Mouse (Mus musculus): ENCODE results near the gene Magi3.
A peak's percentile ranks its signal among the peaks of the same experiment; 100 is the strongest.

The Magi3 gene

GRCm38 (mm10) chr3:104019453-104019852 is 200.7 kb downstream of the Magi3 start:
- peak in 1 of 2 experiments; percentile 10 for DNase-seq

DNA sequence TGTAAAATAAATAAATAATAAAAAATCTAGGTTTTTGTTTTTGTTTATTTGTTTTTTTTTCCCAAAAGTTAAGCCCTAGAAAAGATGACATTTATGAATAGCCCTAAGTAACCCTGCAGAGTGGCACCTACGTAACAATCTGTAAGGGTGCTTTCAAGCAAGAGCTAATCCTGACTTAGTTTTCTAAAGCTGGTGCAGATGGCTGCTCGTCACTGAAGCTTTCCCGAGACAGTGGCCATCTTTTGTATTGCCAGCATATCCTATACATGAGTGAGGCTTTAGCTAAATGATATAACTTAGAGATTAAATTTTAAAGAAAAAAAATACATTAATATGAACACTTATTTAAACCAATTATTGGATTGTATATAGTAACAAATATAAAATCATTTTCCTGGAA is 202.2 kb downstream of the Magi3 start:
- no peak for DNase-seq

DNA sequence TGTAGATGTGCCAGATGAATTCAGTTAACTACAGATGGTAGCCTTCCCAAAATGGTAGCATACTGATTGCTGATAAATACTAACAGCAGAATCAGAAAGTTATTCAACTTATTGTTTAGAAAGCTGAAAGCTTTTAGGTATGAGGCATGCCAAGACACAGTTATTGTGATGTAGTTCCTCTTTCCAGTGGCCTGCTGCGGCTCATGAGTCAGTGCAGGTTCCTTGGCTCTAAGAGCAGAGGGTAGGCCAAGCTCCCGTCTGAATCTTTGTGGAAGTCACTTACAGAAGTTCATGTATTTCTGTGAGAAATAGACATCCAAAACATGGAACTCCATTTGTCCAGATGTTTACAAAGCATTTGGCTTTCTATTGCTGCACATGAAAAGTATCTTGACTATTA is 208.2 kb downstream of the Magi3 start:
- DNase-seq: no peak

GRCm38 (mm10) chr3:104009924-104010662 is 210.1 kb downstream of the Magi3 start:
- DNase-seq: no peak

DNA sequence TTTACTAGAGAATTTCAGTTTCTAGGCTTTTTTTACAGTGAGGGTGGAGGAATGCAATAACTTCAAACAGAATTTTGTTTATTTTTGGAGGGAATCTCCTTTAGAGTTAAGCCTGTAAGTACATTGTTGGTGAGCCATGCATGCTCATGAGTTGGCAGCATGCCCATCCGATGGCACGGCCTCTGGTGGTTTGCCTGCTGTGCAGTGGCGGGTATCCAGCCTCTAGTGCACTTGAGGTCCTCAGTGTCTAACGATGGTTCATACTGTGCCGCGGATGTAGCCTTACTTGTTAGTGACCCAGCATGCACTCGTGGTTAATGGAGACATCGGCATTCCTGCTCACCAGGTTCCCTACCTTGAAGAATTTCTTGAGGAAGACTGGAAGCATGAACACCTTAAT is 212.7 kb downstream of the Magi3 start:
- peak; percentile 52 to 54 for DNase-seq

DNA sequence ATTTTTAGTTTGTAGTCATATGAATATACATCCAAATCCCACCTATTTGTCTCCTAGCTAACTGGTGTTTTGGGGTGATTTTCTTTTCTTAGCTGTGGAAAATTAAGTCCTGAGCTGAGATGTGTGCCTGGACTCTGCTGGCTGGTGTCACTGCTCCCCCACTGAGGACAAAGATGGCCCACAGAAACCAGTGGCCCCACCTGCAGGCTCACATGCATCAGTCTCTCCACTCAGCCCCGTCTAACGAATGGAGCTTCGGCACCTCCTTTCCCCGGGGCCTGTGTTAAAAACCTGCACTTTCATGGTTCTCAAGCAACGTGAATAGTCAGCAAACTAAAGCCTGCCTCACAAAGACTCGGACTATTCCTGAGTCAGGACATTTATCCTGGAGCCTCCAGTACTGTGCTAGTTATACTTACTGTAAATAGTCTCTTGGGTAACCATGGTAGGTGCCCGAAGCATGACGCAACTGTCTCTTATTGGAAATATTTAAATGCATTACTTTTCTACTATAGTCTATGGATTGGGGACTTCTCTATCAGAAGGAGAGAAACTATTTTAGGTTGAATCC is 213.2 kb downstream of the Magi3 start:
- DNase-seq: peak; percentile 27 to 30

GRCm38 (mm10) chr3:103998724-103999123 is 221.4 kb downstream of the Magi3 start:
- no peak for DNase-seq

DNA sequence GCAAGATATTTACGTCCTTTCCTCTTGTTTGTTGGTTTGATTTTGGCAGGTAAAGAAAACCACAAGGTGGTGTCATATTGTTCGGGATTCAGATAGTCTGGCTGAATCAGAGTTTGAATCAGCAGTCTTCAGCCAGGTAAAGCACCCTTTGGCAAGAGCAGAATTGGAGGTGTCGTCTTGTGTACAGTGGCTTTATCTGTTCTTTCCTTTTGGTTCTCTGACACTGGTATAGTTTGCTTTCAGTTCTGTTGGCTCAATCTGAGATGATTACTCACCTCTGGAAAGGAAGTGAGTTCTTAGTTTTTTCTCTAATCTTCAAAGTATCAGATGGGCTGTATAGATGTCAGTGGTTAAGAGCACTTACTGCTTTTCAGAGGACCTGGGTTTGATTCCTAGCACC is 228.9 kb downstream of the Magi3 start:
- no peak for DNase-seq

DNA sequence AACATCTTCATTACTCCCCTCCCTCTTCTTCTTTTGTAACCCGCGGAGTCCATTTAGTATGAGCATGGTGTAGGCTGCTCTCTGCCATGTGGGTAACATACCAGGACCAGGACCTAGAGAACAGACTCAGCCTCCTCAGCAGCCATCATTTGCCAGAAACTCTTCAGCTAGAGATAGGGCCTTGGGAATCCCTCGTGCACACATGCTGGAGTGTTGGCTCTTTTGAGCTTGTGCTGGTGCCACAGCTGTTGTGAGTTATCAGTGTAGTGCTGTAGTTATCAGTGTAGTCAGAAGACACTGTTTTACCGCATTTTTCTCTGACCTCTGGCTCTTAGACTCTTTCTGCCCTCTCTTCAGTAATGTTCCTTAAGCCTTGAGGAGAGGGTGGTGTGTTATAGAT is 230.8 kb downstream of the Magi3 start:
- DNase-seq: no peak

- no peak for DNase-seq
Measured at GRCm38 (mm10) chr3:103987831-103988432, 232.2 kb downstream of the Magi3 start.

DNA sequence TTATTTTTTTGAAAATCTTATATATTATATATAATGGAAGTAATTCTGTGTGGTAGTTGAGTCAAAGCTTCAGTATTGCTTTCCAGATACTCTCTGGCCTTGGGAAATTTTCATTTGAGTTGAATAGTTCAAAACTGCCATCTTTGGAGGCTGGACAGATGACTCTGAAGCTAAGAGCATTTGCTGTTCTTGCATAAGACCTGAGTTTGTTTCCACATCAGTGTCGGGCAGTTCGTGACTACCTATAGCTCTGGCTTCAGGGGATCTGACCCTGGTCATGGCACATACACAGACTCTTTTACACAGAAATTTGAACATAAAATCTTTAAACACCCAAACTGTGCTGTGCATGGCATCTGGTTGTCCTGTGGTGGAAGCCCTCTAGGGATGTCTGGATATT is 235.0 kb downstream of the Magi3 start:
- no peak for DNase-seq

GRCm38 (mm10) chr3:103984556-103984955 is 235.6 kb downstream of the Magi3 start:
- no peak for DNase-seq

DNA sequence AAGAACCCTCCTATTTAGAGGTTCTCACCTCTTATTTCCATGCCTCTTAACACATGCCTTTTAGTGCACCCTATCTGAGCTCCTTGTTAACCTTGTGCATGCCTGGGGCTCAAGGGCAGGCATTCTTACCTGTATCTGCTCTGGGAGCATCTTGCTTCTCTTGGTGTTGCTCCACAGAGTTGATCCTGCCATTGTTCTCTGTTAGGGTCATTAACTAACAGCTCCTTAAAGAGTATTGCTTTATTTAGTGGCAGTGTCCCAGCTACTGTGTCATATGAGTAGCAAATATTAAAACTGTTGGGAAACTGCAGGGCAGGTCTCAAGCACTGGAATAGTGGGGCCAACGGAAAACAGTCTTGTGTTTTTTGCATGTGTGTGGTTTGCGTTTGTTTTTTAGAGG is 249.0 kb downstream of the Magi3 start:
- DNase-seq: no peak

DNA sequence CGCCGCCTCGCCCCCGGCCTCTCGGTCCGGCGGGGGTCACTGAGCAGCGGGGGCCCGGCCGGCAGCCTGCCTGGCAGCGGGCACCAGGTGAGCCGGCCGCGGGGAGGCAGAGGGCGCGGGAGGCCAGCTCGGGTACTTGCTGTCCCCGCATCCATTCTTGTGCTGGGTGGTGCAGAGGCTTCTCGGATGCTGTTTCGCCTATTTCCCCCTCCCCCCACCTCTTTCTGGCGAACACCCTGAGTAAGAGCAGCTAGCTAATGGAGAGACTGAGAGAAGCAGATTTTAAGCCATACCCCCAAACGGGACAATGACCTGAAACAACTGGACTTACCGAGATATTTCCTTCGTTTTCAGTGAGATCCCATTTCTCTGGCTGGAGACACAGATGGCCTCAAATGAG is 251.5 kb downstream of the Magi3 start:
- DNase-seq: peak in 1 of 2 experiments; percentile 66

DNA sequence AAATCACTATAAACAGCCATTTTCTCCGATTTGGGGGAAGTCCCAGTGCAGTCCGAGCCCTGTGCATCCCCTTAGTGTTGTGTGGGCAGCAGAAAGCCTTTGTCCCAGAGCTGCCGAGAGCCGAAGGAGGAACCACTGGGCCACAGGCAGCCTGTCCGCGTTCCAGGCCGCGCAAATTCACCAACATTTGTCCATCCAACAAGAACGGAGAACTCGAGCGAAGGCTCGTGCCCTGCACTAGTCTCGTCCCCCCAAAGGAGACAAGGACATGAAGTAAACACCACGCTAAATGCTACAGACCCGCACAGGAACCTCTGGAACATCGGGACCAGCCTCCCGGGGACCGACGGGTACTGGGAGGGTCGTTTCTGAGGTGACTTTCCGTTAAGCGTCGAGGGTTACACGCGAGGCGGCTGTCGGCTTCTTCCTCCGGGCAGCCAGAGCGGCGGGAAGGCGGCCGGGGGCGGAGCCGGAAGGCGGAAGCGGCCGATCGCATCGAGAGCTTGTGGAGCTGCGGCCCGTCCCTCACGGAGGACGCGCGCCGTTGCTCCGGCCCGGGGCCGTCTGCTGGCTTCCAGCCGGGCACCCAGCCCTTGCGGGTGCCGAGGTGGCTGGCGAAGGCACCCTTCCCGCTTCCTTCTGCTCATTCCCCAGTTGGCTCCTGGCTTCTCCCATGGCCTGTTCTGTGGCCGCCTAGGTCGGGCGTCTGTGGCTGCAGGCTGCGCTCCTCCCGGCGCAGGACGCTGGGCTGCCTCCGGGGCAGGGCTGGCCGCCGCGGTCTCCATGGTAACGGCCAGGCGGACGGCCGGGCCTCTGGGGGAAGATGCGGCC is 252.1 kb downstream of the Magi3 start, which contains the start of gene Phtf1:
Phtf1 (plus strand) TSS at position 250 of the 831 bp plus-strand sequence.
- peak; percentile 81 to 84 for DNase-seq

GRCm38 (mm10) chr3:103967231-103967630 is 252.9 kb downstream of the Magi3 start:
- DNase-seq: no peak
